Mouse (Mus musculus): ENCODE measurements around the gene I0C0044D17Rik. TPM values are rescaled to one million over a fixed set of nuclear protein-coding genes. Genes with fewer than 3 reads are reported as not detected.

Gene I0C0044D17Rik
- polyA plus RNA-seq, 1 experiment from 2014 or later: not detected

- no peaks in the 10 kb centered on the region for H3K4me1 ChIP-seq (replicated peaks; ENCODE audit: control insufficient read depth, insufficient read depth, low read length)
- no peak overlapping the region for H3K9ac ChIP-seq (ENCODE audit: low read length)
- ATAC-seq (replicated peaks; ENCODE audit: low FRiP score, low TSS enrichment, low read depth) (no peak), DNase-seq (ENCODE audit: low spot score) (no peak)
- 87% methylated on average over 4 of the region's 4 CpGs for WGBS
- no peak overlapping the region for H3K4me2 ChIP-seq (ENCODE audit: low read length)
- no peaks in the 10 kb centered on the region for H3K27me3 ChIP-seq (replicated peaks; ENCODE audit: control insufficient read depth, insufficient read depth, low read length)
- H3K9me3 ChIP-seq (ENCODE audit: control insufficient read depth, low read length): no peaks in the 10 kb centered on the region
- H3K36me3 ChIP-seq (ENCODE audit: control insufficient read depth, insufficient read depth, low read length): no peaks in the 10 kb centered on the region
- no peak overlapping the region for H3K4me3 ChIP-seq (ENCODE audit: low read depth, low read length)
- H3K27ac ChIP-seq (ENCODE audit: low read depth): no peak overlapping the region
Measured at GRCm38 (mm10) chr4:98838913-98839312, 15.3 kb upstream of the I0C0044D17Rik start.

- H3K9ac ChIP-seq (ENCODE audit: low read length): no peak overlapping the region
- WGBS: 92% methylated on average over 16 of the region's 16 CpGs
- no peak overlapping the region for H3K4me3 ChIP-seq (ENCODE audit: low read depth, low read length)
- H3K9me3 ChIP-seq (ENCODE audit: control insufficient read depth, low read length): no peaks in the 10 kb centered on the region
- H3K36me3 ChIP-seq (ENCODE audit: control insufficient read depth, insufficient read depth, low read length): no peaks in the 10 kb centered on the region
- DNase-seq (ENCODE audit: low spot score) (no peak), ATAC-seq (replicated peaks; ENCODE audit: low FRiP score, low TSS enrichment, low read depth) (no peak)
- no peaks in the 10 kb centered on the region for H3K27me3 ChIP-seq (replicated peaks; ENCODE audit: control insufficient read depth, insufficient read depth, low read length)
- H3K4me2 ChIP-seq (ENCODE audit: low read length): no peak overlapping the region
- no peaks in the 10 kb centered on the region for H3K4me1 ChIP-seq (replicated peaks; ENCODE audit: control insufficient read depth, insufficient read depth, low read length)
- H3K27ac ChIP-seq (ENCODE audit: low read depth): no peak overlapping the region
Measured at GRCm38 (mm10) chr4:98837715-98838505, 14.3 kb upstream of the I0C0044D17Rik start.

- Histone ChIP-seq H3K4me1 (replicated peaks; ENCODE audit: control insufficient read depth, insufficient read depth, low read length) (no peaks in the 10 kb centered on the region), H3K4me3 (ENCODE audit: low read depth, low read length) (no peak overlapping the region), H3K9ac (ENCODE audit: low read length) (no peak overlapping the region), H3K36me3 (ENCODE audit: control insufficient read depth, insufficient read depth, low read length) (no peaks in the 10 kb centered on the region), H3K4me2 (ENCODE audit: low read length) (no peak overlapping the region), H3K27ac (ENCODE audit: low read depth) (no peak overlapping the region), H3K9me3 (ENCODE audit: control insufficient read depth, low read length) (no peaks in the 10 kb centered on the region), H3K27me3 (replicated peaks; ENCODE audit: control insufficient read depth, insufficient read depth, low read length) (no peaks in the 10 kb centered on the region)
- WGBS: 31% methylated on average over 5 of the region's 5 CpGs
- DNase-seq (ENCODE audit: low spot score) (no peak), ATAC-seq (replicated peaks; ENCODE audit: low FRiP score, low TSS enrichment, low read depth) (no peak)
Measured at GRCm38 (mm10) chr4:98836519-98836918, 12.9 kb upstream of the I0C0044D17Rik start.

- no peak for DNase-seq (ENCODE audit: low spot score)
- WGBS: 64% methylated on average over 4 of the region's 4 CpGs
- H3K27ac ChIP-seq (ENCODE audit: low read depth): no peak overlapping the region
Measured at GRCm38 (mm10) chr4:98834782-98835181, 11.1 kb upstream of the I0C0044D17Rik start.

GRCm38 (mm10) chr4:98831726-98832125 is 8.1 kb upstream of the I0C0044D17Rik start:
- ATAC-seq (replicated peaks; ENCODE audit: low FRiP score, low TSS enrichment, low read depth) (no peak), DNase-seq (ENCODE audit: low spot score) (no peak)
- Histone ChIP-seq H3K4me3 (ENCODE audit: low read depth, low read length) (no peak overlapping the region), H3K9ac (ENCODE audit: low read length) (no peak overlapping the region), H3K9me3 (ENCODE audit: control insufficient read depth, low read length) (no peaks in the 10 kb centered on the region), H3K4me1 (replicated peaks; ENCODE audit: control insufficient read depth, insufficient read depth, low read length) (no peaks in the 10 kb centered on the region), H3K27ac (ENCODE audit: low read depth) (no peak overlapping the region), H3K4me2 (ENCODE audit: low read length) (no peak overlapping the region), H3K36me3 (ENCODE audit: control insufficient read depth, insufficient read depth, low read length) (no peaks in the 10 kb centered on the region), H3K27me3 (replicated peaks; ENCODE audit: control insufficient read depth, insufficient read depth, low read length) (no peaks in the 10 kb centered on the region)
- 61% methylated on average over 1 of the region's 1 CpGs for WGBS

More at GRCm38 (mm10) chr4:98834782-98835181, 11.1 kb upstream of the I0C0044D17Rik start:
- Histone ChIP-seq H3K4me2 (ENCODE audit: low read length) (no peak overlapping the region), H3K27me3 (replicated peaks; ENCODE audit: control insufficient read depth, insufficient read depth, low read length) (no peaks in the 10 kb centered on the region), H3K9ac (ENCODE audit: low read length) (no peak overlapping the region), H3K4me3 (ENCODE audit: low read depth, low read length) (no peak overlapping the region), H3K9me3 (ENCODE audit: control insufficient read depth, low read length) (no peaks in the 10 kb centered on the region), H3K36me3 (ENCODE audit: control insufficient read depth, insufficient read depth, low read length) (no peaks in the 10 kb centered on the region), H3K4me1 (replicated peaks; ENCODE audit: control insufficient read depth, insufficient read depth, low read length) (no peaks in the 10 kb centered on the region)
- ATAC-seq (replicated peaks; ENCODE audit: low FRiP score, low TSS enrichment, low read depth): no peak

GRCm38 (mm10) chr4:98826701-98827100 is 3.1 kb upstream of the I0C0044D17Rik start:
- no peak overlapping the region for H3K9ac ChIP-seq (ENCODE audit: low read length)
- H3K4me2 ChIP-seq (ENCODE audit: low read length): no peak overlapping the region
- 0 out of 2 replicates have a peak, but pooled peaks cover 2% of the 10 kb centered on the region for H3K4me1 ChIP-seq (replicated peaks; ENCODE audit: control insufficient read depth, insufficient read depth, low read length)
- no peak for DNase-seq (ENCODE audit: low spot score)
- ATAC-seq (replicated peaks; ENCODE audit: low FRiP score, low TSS enrichment, low read depth): no peak
- H3K27me3 ChIP-seq (replicated peaks; ENCODE audit: control insufficient read depth, insufficient read depth, low read length): no peaks in the 10 kb centered on the region
- 26% methylated on average over 3 of the region's 3 CpGs for WGBS
- H3K9me3 ChIP-seq (ENCODE audit: control insufficient read depth, low read length): no peaks in the 10 kb centered on the region
- H3K27ac ChIP-seq (ENCODE audit: low read depth): no peak overlapping the region
- H3K36me3 ChIP-seq (ENCODE audit: control insufficient read depth, insufficient read depth, low read length): no peaks in the 10 kb centered on the region
- H3K4me3 ChIP-seq (ENCODE audit: low read depth, low read length): no peak overlapping the region

- no peaks in the 10 kb centered on the region for H3K27me3 ChIP-seq (replicated peaks; ENCODE audit: control insufficient read depth, insufficient read depth, low read length)
- H3K4me3 ChIP-seq (ENCODE audit: low read depth, low read length): no peak overlapping the region
- no peaks in the 10 kb centered on the region for H3K36me3 ChIP-seq (ENCODE audit: control insufficient read depth, insufficient read depth, low read length)
- DNase-seq (ENCODE audit: low spot score) (no peak), ATAC-seq (replicated peaks; ENCODE audit: low FRiP score, low TSS enrichment, low read depth) (no peak)
- no peak overlapping the region for H3K9ac ChIP-seq (ENCODE audit: low read length)
- H3K4me1 ChIP-seq (replicated peaks; ENCODE audit: control insufficient read depth, insufficient read depth, low read length): peaks cover 13% of the 10 kb centered on the region
- no peak overlapping the region for H3K4me2 ChIP-seq (ENCODE audit: low read length)
- H3K27ac ChIP-seq (ENCODE audit: low read depth): no peak overlapping the region
- WGBS: 91% methylated on average over 3 of the region's 3 CpGs
- H3K9me3 ChIP-seq (ENCODE audit: control insufficient read depth, low read length): no peaks in the 10 kb centered on the region
Measured at GRCm38 (mm10) chr4:98823047-98823446, 593 bp downstream of the I0C0044D17Rik start.

GRCm38 (mm10) chr4:98822478-98822877 is 1.2 kb downstream of the I0C0044D17Rik start:
- no peaks in the 10 kb centered on the region for H3K27me3 ChIP-seq (replicated peaks; ENCODE audit: control insufficient read depth, insufficient read depth, low read length)
- 53% methylated on average over 3 of the region's 3 CpGs for WGBS
- H3K4me3 ChIP-seq (ENCODE audit: low read depth, low read length): no peak overlapping the region
- H3K4me1 ChIP-seq (replicated peaks; ENCODE audit: control insufficient read depth, insufficient read depth, low read length): peaks cover 13% of the 10 kb centered on the region
- H3K9me3 ChIP-seq (ENCODE audit: control insufficient read depth, low read length): no peaks in the 10 kb centered on the region
- no peak overlapping the region for H3K27ac ChIP-seq (ENCODE audit: low read depth)
- no peak overlapping the region for H3K9ac ChIP-seq (ENCODE audit: low read length)
- no peak overlapping the region for H3K4me2 ChIP-seq (ENCODE audit: low read length)
- ATAC-seq (replicated peaks; ENCODE audit: low FRiP score, low TSS enrichment, low read depth): no peak
- no peak for DNase-seq (ENCODE audit: low spot score)
- H3K36me3 ChIP-seq (ENCODE audit: control insufficient read depth, insufficient read depth, low read length): no peaks in the 10 kb centered on the region

GRCm38 (mm10) chr4:98819216-98819755 is 4.4 kb downstream of the I0C0044D17Rik start:
- Histone ChIP-seq H3K27me3 (replicated peaks; ENCODE audit: control insufficient read depth, insufficient read depth, low read length) (0 out of 2 replicates have a peak, but pooled peaks cover 5% of the 10 kb centered on the region), H3K36me3 (ENCODE audit: control insufficient read depth, insufficient read depth, low read length) (no peaks in the 10 kb centered on the region), H3K4me3 (ENCODE audit: low read depth, low read length) (no peak overlapping the region), H3K9ac (ENCODE audit: low read length) (no peak overlapping the region), H3K9me3 (ENCODE audit: control insufficient read depth, low read length) (no peaks in the 10 kb centered on the region), H3K27ac (ENCODE audit: low read depth) (no peak overlapping the region), H3K4me2 (ENCODE audit: low read length) (no peak overlapping the region), H3K4me1 (replicated peaks; ENCODE audit: control insufficient read depth, insufficient read depth, low read length) (peaks cover 20% of the 10 kb centered on the region)
- 69% methylated on average over 10 of the region's 10 CpGs for WGBS
- ATAC-seq (replicated peaks; ENCODE audit: low FRiP score, low TSS enrichment, low read depth) (no peak), DNase-seq (ENCODE audit: low spot score) (no peak)

All from intestine, embryonic 14.5 days (tissue).